Mouse (Mus musculus) kidney, adult 8-10 months (tissue): ENCODE measurements around the gene Slc25a39.

ENCODE experiments used
- DNase-seq, 2 experiments: peaks; one replicate each; pipeline ENCODE4 v3.0.0; 2022

The Slc25a39 gene

GRCm38 (mm10) chr11:102407834-102408215 lies at the start of gene Slc25a39:
Gene Slc25a39, minus strand, starts transcription at chr11:102407946.
- no peak for DNase-seq

- DNase-seq: peak; percentile 85
Observed at GRCm38 (mm10) chr11:102455740-102456396, 48.1 kb upstream of the Slc25a39 start.

- DNase-seq: no peak
Observed at GRCm38 (mm10) chr11:102453131-102453530, 45.4 kb upstream of the Slc25a39 start.

GRCm38 (mm10) chr11:102449043-102450008 lies 41.6 kb upstream of the Slc25a39 start:
- DNase-seq: peak in 1 of 2 experiments; percentile 70

- DNase-seq: no peak
Observed at GRCm38 (mm10) chr11:102448327-102448726, 40.6 kb upstream of the Slc25a39 start.

- peak in 1 of 2 experiments; percentile 53 for DNase-seq
Observed at GRCm38 (mm10) chr11:102447497-102447896, 39.8 kb upstream of the Slc25a39 start, which contains the start of gene Fam171a2. Gene Fam171a2, minus strand, starts transcription at chr11:102447682.

- DNase-seq: no peak
Observed at GRCm38 (mm10) chr11:102446581-102447461, 39.1 kb upstream of the Slc25a39 start.

- no peak for DNase-seq
Observed at GRCm38 (mm10) chr11:102445891-102446361, 38.2 kb upstream of the Slc25a39 start.

GRCm38 (mm10) chr11:102445264-102445890 lies 37.6 kb upstream of the Slc25a39 start:
- DNase-seq: no peak

- DNase-seq: no peak
Observed at GRCm38 (mm10) chr11:102444781-102445180, 37.0 kb upstream of the Slc25a39 start.

GRCm38 (mm10) chr11:102444321-102444720 lies 36.6 kb upstream of the Slc25a39 start:
- DNase-seq: no peak

GRCm38 (mm10) chr11:102443740-102444139 lies 36.0 kb upstream of the Slc25a39 start:
- no peak for DNase-seq

GRCm38 (mm10) chr11:102442089-102442488 lies 34.3 kb upstream of the Slc25a39 start:
- DNase-seq: no peak

- no peak for DNase-seq
Observed at GRCm38 (mm10) chr11:102441434-102441833, 33.7 kb upstream of the Slc25a39 start.

GRCm38 (mm10) chr11:102440255-102440654 lies 32.5 kb upstream of the Slc25a39 start:
- DNase-seq: no peak

GRCm38 (mm10) chr11:102439093-102440082 lies 31.6 kb upstream of the Slc25a39 start:
- no peak for DNase-seq

- DNase-seq: peak in 1 of 2 experiments; percentile 77
Observed at GRCm38 (mm10) chr11:102438212-102439092, 30.7 kb upstream of the Slc25a39 start.

- peak; percentile 56 to 58 for DNase-seq
Observed at GRCm38 (mm10) chr11:102437120-102438061, 29.6 kb upstream of the Slc25a39 start.

- DNase-seq: no peak
Observed at GRCm38 (mm10) chr11:102436471-102436790, 28.7 kb upstream of the Slc25a39 start.
